Mouse (Mus musculus) cerebellum, adult 18-20 months (tissue): ENCODE data around the gene Commd7.

Experiments
- DNase-seq, 2 experiments: peaks; one replicate each; pipeline ENCODE4 v3.0.0; 2021

Gene Commd7

GRCm38 (mm10) chr2:153585981-153586380 lies 46.6 kb downstream of the Commd7 start:
- DNase-seq, result no peak

- no peak for DNase-seq
Observed at GRCm38 (mm10) chr2:153584396-153584795, 48.2 kb downstream of the Commd7 start.

GRCm38 (mm10) chr2:153583641-153584049 lies 48.9 kb downstream of the Commd7 start:
- DNase-seq, result no peak

DNA sequence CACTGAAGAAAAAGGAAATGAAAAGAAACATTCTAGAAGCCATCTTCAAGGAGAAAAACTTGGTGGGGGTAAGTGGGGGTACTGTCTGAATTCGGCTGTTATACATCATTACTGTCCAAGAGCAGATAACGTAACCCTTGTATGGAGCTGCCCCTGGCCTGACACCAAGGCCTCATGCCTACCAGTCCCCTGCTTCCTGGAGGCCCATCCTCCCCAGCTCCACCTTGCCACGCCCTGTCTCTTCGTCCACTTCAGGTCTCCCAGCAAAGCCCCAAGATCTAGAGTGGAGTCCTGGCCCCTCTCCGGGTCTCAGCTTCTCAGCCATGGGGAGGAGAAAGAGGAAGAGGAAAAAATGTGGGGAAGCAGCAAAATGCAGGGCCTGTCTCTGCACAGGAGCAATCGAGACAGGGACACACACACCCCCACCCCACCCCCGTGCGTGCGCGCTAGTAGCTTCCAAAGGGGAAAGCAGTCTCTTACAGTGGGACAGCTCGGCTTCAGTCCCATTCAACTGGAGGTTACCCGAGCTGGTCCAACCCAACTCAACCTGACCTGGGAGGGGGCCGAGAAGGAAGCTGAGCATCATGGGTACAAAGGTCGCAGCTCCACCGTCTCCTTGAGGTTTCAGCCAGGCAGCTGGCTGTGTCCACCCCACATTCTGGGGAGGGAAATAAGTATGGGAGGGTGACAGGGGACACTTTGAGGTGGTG lies 49.5 kb downstream of the Commd7 start:
- DNase-seq, result no peak

GRCm38 (mm10) chr2:153581416-153581815 lies 51.2 kb downstream of the Commd7 start:
- no peak for DNase-seq

DNA sequence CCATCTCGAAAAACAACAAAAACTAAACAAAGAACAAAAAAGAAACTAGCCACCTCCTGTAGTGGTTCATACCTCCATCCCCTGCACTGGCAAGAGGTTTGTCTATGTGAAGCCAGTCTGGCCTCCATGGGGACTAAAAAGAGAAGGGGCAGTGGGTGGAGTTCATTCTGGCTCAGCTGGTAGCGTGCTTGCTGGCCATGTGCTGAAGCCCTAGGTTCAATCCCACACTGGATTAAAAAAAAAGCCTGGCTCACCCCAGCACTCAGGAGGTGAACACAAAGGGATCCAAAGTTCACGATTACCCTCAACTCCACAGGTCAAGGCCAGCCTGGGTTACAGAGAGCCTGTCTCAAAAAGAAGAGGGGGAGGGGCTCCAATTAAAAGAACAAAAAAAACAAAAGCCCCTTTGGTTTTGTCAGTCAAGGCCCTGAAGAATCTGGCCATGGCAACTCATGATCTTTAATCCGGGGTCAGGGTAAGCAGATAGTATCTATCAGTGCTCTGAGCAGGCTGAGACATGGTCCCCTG lies 52.1 kb downstream of the Commd7 start:
- DNase-seq, result no peak

GRCm38 (mm10) chr2:153580042-153580441 lies 52.5 kb downstream of the Commd7 start:
- no peak for DNase-seq

- DNase-seq, result no peak
Observed at GRCm38 (mm10) chr2:153577122-153577521, 55.5 kb downstream of the Commd7 start.

DNA sequence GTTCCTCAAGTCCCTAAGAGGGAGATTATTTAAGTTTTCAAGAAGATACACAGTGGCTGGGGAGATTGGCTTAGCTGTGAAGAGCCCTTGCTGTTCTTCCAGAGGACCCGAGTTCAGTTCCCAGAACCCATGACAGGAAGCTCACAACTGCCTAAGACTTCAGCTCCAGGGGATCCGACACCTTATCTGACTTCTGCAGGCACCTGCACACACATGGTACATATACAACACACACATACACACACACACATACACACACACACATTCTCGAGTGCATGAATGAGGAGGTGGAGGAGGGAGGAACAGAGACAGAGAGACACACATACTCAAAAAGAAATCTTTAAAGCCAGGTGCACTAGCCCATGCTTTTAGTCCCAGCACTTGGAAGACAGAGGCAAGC lies 56.4 kb downstream of the Commd7 start:
- no peak for DNase-seq

DNA sequence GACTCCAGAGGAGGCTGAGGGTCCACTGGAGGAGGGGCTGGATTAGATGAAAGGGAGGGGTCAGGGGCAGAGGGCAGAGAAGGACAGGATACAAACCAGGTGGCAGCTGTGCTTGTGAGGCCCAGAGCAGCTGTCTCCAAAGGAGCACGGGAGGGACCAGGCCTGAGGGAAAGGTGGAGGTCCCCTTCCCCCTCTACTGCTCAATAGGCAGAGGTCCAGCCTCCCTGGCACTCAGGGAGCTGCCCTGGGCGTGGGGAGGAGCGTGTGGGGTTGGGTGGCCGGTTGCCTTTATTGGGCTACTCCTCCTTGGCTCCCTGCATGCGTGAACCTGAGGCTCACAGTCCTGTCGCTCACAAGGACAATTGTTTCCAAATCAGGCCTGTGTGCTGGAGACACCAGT lies 57.0 kb downstream of the Commd7 start:
- no peak for DNase-seq

DNA sequence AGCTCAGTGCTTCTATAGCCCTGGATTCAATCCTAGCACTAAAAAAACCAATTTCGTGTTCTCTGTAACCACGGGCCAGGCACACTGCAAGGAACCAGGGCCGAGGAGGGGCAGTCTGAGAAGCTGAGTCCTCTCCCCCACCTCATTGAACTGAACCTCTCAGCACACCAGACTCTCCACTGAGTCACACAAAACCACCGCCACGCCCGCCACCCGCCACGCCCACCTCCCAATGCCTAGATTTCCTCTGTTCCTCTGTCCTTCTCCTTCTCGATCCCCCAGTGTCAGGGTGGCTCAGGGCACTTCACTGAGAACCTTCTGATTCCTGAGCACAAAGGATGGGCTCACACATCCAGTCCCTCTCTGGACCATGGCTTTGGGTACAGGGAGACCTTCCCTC lies 59.5 kb downstream of the Commd7 start:
- no peak for DNase-seq

DNA sequence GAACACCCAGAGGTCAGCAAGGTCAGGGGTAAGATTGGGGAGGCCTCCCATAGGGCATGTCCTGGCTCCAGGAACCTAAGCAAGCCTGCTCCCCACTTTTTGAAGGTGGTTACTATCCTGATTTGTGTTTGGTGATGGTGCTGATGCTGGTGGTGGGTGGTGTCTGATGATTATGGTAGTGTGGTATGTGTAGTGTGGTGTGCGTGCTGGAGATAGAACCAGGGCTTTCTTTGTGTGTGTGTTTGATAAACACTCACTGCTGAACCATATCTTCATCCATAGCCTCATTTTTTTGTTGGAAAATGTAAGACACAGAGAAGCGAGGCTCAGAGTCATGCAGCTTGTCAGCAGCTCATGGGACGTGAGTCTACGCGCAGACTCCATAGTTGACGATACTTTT lies 64.0 kb downstream of the Commd7 start:
- DNase-seq, result no peak

GRCm38 (mm10) chr2:153568013-153568412 lies 64.6 kb downstream of the Commd7 start:
- no peak for DNase-seq
